Mouse (Mus musculus) kidney, postnatal 0 days (tissue): Measurements from ENCODE around the gene Cntnap1. TPM values are rescaled to one million over a fixed set of nuclear protein-coding genes. Genes with fewer than 3 reads are reported as not detected.

ENCODE experiments used
- ATAC-seq: fragments of 200-750 bp; cut with Nextera tagmentation; replicated peaks from 2 replicates; pipeline ENCODE4 v1.8.0; 2017; ENCODE audit warnings: low read depth, moderate number of reproducible peaks, moderate TSS enrichment, moderate library complexity; ENCODE audit not compliant: low FRiP score
- DNase-seq: peaks from one replicate; pipeline ENCODE4 v3.0.0-alpha.2; 2016; ENCODE audit warnings: low spot score
- H3K27ac ChIP-seq: fragments of 300-500 bp; sonication (generic); 2 replicates; pipeline ENCODE4 v1.5.1; 2014; ENCODE audit warnings: mild to moderate bottlenecking
- H3K27me3 ChIP-seq: fragments of 300-500 bp; sonication (generic); 2 replicates; pipeline ENCODE4 v1.6.1; 2014; ENCODE audit warnings: low read length, mixed read lengths; ENCODE audit not compliant: insufficient read depth
- H3K36me3 ChIP-seq: fragments of 300-500 bp; sonication (generic); 2 replicates; pipeline ENCODE4 v1.6.1; 2014; ENCODE audit warnings: low read length, mixed read lengths; ENCODE audit not compliant: insufficient read depth
- H3K4me1 ChIP-seq: fragments of 300-500 bp; sonication (generic); replicated peaks from 2 replicates; pipeline ENCODE4 v1.6.1; 2014; ENCODE audit warnings: antibody characterized with exemption, low read length, mixed read lengths; ENCODE audit not compliant: insufficient read depth
- H3K4me2 ChIP-seq: fragments of 300-500 bp; sonication (generic); 2 replicates; pipeline ENCODE4 v1.6.1; 2014; ENCODE audit warnings: mild to moderate bottlenecking, low read length, moderate library complexity, mixed read lengths
- H3K4me3 ChIP-seq: fragments of 300-500 bp; sonication (generic); replicated peaks from 2 replicates; pipeline ENCODE4 v1.5.1; 2014; ENCODE audit warnings: low read depth, low read length
- H3K9ac ChIP-seq: fragments of 300-500 bp; sonication (generic); 2 replicates; pipeline ENCODE4 v1.6.1; 2014; ENCODE audit warnings: low read depth, low read length
- H3K9me3 ChIP-seq: fragments of 300-500 bp; sonication (generic); replicated peaks from 2 replicates; pipeline ENCODE4 v1.6.1; 2016; ENCODE audit warnings: low read length, inconsistent platforms, mixed read lengths
- CTCF ChIP-seq: IDR thresholded peaks from 2 replicates; pipeline ENCODE4 v1.5.1; 2016; ENCODE audit warnings: antibody characterized with exemption, low read depth, mild to moderate bottlenecking, moderate library complexity
- WGBS: fragments of 180-500 bp; shearing (Covaris S2); extraction: QIAGEN DNeasy Blood & Tissue Kit; methylation state at CpG from one replicate; pipeline ENCODE4 v1.1.7; 2014; 5-methylcytosine and 5-hydroxymethylcytosine counted together
- polyA plus RNA-seq: library from polyadenylated mRNA; unstranded; fragments of >200 nt; fragmentation: Nextera tagmentation; extraction: Ambion mirVana; gene quantifications from 2 replicates; pipeline ENCODE4 v1.2.1, GENCODE M21; 2015

Gene Cntnap1
- polyA plus RNA-seq, 1 experiment from 2014 or later: 0.78 TPM

- Histone ChIP-seq H3K36me3 (peaks cover 71% of the 10 kb centered on the region), H3K4me3 (no peak overlapping the region)
- WGBS: 88% methylated on average over 8 of the region's 8 CpGs
Measured at GRCm38 (mm10) chr11:101196175-101196574, 25.9 kb downstream of the Cntnap1 start.

GRCm38 (mm10) chr11:101199555-101199954, 29.2 kb downstream of the Cntnap1 start:
- Histone ChIP-seq H3K9me3 (no peaks in the 10 kb centered on the region), H3K36me3 (peaks cover 77% of the 10 kb centered on the region), H3K27ac (no peak overlapping the region), H3K4me3 (no peak overlapping the region), H3K4me1 (no peaks in the 10 kb centered on the region), H3K9ac (no peak overlapping the region), H3K4me2 (no peak overlapping the region), H3K27me3 (no peaks in the 10 kb centered on the region)
- TF ChIP-seq CTCF: no peak
- ATAC-seq (no peak), DNase-seq (no peak)
- 96% methylated on average over 3 of the region's 3 CpGs for WGBS

More at GRCm38 (mm10) chr11:101196175-101196574, 25.9 kb downstream of the Cntnap1 start:
- Histone ChIP-seq H3K4me1 (0 out of 2 replicates have a peak, but pooled peaks cover 4% of the 10 kb centered on the region), H3K27ac (no peak overlapping the region), H3K27me3 (no peaks in the 10 kb centered on the region), H3K9ac (no peak overlapping the region), H3K9me3 (no peaks in the 10 kb centered on the region), H3K4me2 (no peak overlapping the region)
- TF ChIP-seq CTCF: no peak
- no peak for DNase-seq
- no peak for ATAC-seq

DNA sequence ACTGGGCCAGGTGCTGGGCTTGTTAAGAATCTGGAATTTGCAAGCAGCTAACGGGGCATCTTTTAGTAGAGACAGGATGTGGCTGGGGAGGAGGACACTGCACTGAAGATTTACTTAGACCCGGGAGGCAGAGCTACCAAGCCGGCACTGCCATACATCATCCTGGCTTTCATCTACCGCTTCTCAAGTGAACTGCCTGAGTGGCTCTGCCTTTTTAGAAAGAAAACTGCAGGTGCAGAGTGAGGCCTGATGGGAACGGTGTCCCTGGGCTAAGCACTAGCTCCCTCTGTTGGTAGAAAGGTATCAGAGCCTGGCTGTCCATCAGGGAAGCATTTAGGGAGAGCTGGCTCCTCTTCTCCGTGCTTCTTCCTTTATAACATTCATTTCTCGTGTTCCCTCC, 30.7 kb downstream of the Cntnap1 start:
- no peaks in the 10 kb centered on the region for H3K27me3 ChIP-seq
- no peaks in the 10 kb centered on the region for H3K4me1 ChIP-seq
- H3K9ac ChIP-seq: no peak overlapping the region
- peaks cover 74% of the 10 kb centered on the region for H3K36me3 ChIP-seq
- peak; percentile 85 for TF ChIP-seq CTCF
- H3K4me3 ChIP-seq: no peak overlapping the region
- ATAC-seq (no peak), DNase-seq (peak; percentile 86)
- no peak overlapping the region for H3K4me2 ChIP-seq
- no peak overlapping the region for H3K27ac ChIP-seq
- H3K9me3 ChIP-seq: no peaks in the 10 kb centered on the region
- 13% methylated on average over 7 of the region's 7 CpGs for WGBS

- peaks cover 52% of the 10 kb centered on the region for H3K36me3 ChIP-seq
- DNase-seq (peak; percentile 93), ATAC-seq (0 out of 2 replicates have a peak, but pooled peaks have one; percentile 49)
- H3K27ac ChIP-seq: 0 out of 2 replicates have a peak overlapping the region, but pooled peaks have one; percentile 31
- H3K9me3 ChIP-seq: no peaks in the 10 kb centered on the region
- H3K4me2 ChIP-seq: no peak overlapping the region
- peak; percentile 88 for TF ChIP-seq CTCF
- WGBS: 33% methylated on average over 3 of the region's 3 CpGs
- no peak overlapping the region for H3K4me3 ChIP-seq
- no peaks in the 10 kb centered on the region for H3K27me3 ChIP-seq
- H3K4me1 ChIP-seq: no peaks in the 10 kb centered on the region
- H3K9ac ChIP-seq: no peak overlapping the region
Measured at GRCm38 (mm10) chr11:101211970-101212369, 41.6 kb downstream of the Cntnap1 start.

- no peak for ATAC-seq
- H3K4me3 ChIP-seq: no peak overlapping the region
Measured at GRCm38 (mm10) chr11:101216936-101217335, 46.6 kb downstream of the Cntnap1 start.

DNA sequence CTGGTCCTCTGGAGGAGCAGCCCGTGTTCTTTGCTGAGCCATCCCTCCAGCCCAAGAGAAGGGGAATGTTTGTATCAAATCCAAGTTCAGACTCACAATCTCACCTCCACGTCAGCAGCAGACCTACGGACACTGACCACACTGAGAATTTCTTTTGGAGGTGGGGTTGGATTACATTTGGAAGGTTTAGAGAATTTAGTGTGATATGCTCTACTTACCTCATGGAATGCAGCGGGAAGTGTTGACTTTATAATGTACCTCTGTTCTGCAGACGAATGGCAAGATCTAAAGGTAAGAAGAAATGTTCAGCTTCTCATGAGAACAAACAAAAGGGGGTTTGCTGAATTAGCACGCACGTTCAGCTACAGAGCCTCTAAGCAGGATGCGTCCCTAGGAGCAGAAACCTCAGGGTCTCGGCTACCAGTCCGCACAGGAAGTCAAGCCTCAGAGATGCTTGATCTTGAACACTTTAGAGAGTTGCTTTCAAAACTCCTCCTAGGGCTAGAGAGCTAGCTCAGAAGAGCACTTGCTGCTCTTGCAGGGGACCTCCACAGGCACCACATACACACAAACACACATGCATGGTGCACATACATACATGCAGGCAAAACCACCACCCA, 48.2 kb downstream of the Cntnap1 start:
- Histone ChIP-seq H3K36me3 (peaks cover 29% of the 10 kb centered on the region), H3K9ac (0 out of 2 replicates have a peak overlapping the region, but pooled peaks have one; percentile 24), H3K27me3 (no peaks in the 10 kb centered on the region), H3K27ac (peak overlapping the region; percentile 70), H3K4me3 (no peak overlapping the region), H3K4me1 (peaks cover 6% of the 10 kb centered on the region; the same call in 1 of the 2 replicates), H3K9me3 (no peaks in the 10 kb centered on the region), H3K4me2 (no peak overlapping the region)
- TF ChIP-seq CTCF: no peak
- DNase-seq: peak; percentile 41
- 32% methylated on average over 10 of the region's 10 CpGs for WGBS
- ATAC-seq: 0 out of 2 replicates have a peak, but pooled peaks have one; percentile 36

More at GRCm38 (mm10) chr11:101216936-101217335, 46.6 kb downstream of the Cntnap1 start:
- peaks cover 6% of the 10 kb centered on the region; the same call in 1 of the 2 replicates for H3K4me1 ChIP-seq
- DNase-seq: no peak
- no peak overlapping the region for H3K9ac ChIP-seq
- H3K4me2 ChIP-seq: no peak overlapping the region
- WGBS: 84% methylated on average over 5 of the region's 5 CpGs
- no peaks in the 10 kb centered on the region for H3K9me3 ChIP-seq
- no peak overlapping the region for H3K27ac ChIP-seq
- H3K36me3 ChIP-seq: peaks cover 33% of the 10 kb centered on the region
- TF ChIP-seq CTCF: no peak
- H3K27me3 ChIP-seq: no peaks in the 10 kb centered on the region
